Mouse (Mus musculus): ENCODE measurements around the gene Nptx1. TPM values are rescaled to one million over a fixed set of nuclear protein-coding genes. Genes with fewer than 3 reads are reported as not detected.

Nptx1 gene
- total and polyA plus RNA-seq, 3 experiments = 2.2 to 4.9 (median 2.2) TPM

DNA sequence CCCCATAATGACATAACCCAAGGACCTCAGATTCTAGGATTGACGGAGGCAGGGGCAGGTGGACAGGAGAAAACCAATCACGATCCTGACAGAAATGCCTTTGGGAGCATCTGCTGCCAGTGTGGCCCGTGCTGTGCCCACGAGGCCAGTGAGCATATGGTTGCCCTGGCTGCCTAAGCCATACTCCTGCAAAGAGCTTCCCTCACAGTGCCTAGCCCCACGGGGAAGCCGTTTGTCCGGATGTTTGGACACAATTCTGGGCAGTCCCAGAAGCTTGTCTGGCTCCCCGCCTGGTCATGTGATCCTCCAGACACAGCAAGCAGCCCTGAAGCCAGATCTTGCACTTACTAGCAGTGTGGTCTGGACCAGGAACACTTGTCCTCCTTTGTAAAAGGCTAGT, 24.8 kb downstream of the Nptx1 start:
- DNase-seq = no peak

- DNase-seq = no peak
These were observed 25.4 kb downstream of the Nptx1 start for GRCm38 (mm10) chr11:119521920-119522710.

DNA sequence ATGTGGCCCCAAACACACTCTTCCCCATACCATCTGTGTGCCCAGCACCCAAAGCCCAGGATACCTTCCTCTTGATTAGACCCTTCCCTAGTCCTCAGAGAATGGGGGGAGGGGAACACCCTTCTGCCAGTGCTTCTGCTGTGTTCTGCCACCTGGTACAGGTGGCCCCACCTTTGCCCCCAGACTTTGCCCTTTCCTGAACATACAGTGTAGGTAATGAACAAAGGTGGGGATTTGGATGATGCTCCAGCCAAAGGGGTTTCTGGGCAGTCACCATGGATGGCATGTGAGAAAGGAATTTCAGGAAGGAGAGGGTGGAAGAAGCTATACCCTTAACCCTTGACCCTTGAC, 26.9 kb downstream of the Nptx1 start:
- no peak for DNase-seq

- no peak for DNase-seq
These were observed 27.4 kb downstream of the Nptx1 start for GRCm38 (mm10) chr11:119520005-119520712.

DNA sequence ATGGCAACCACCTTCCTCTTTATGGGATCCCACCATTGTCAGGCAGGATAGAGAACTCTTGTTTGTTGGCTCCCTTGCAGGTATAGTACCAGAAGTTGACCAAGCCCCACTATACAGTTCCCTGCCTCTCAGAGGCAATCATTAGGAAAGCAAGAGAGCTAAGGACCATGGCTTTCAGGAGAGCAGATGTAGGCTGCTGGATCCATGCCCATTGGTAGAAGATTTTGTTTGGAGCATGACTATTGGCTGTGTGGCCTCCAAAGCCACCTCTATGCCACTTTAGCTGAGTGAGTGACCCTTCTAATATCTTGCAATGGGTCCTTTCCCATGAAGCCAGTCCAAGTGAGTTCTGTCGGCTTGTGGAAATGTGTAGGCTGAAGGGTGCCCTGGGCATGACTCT, 28.2 kb downstream of the Nptx1 start:
- no peak for DNase-seq

- DNase-seq = peak; percentile 62
These were observed 30.7 kb downstream of the Nptx1 start for GRCm38 (mm10) chr11:119516677-119517361.

DNA sequence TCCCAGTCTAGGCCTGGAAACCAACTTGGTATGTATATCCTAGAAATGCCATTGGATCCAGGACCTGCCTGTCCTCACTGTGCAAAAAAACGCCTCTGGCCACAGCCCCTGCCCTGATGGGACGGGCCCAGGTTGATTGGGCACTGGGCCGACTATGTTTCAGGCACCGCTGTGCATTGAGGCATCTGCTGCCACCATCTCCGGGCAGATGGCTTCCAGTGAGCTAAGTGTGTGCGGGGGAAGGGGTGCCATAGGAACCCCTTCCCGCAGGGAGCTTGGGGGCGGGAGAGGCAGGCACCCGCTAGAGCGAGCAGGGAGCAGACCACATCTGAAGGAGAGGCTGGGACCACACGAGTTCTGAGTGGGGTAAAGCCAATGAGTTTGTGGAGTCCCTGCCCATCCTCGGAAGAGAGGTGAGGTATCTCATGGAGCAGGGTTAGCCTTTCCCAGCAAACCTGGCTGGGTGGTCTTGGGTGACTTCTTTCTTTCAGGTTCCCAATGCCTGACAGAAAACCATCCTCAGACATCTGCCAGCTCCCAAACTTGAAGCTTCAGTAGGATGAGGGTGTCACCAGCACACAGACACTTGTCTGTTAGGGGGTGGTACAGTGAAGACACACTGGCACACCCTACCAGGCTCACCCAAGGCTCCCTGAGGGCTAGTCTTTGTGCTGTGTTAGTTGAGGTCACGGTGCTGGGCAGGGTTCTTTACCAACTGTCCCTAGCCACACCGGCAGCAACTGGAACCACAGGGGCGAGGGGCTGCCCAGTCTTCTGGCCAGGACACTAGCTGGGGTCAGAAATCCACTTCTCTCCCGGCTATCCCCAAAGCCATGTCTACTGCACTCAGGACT, 31.5 kb downstream of the Nptx1 start:
- no peak for DNase-seq

GRCm38 (mm10) chr11:119514967-119515636, 32.5 kb downstream of the Nptx1 start:
- DNase-seq = no peak

- no peak for DNase-seq
These were observed 33.3 kb downstream of the Nptx1 start for GRCm38 (mm10) chr11:119514108-119514860.

DNA sequence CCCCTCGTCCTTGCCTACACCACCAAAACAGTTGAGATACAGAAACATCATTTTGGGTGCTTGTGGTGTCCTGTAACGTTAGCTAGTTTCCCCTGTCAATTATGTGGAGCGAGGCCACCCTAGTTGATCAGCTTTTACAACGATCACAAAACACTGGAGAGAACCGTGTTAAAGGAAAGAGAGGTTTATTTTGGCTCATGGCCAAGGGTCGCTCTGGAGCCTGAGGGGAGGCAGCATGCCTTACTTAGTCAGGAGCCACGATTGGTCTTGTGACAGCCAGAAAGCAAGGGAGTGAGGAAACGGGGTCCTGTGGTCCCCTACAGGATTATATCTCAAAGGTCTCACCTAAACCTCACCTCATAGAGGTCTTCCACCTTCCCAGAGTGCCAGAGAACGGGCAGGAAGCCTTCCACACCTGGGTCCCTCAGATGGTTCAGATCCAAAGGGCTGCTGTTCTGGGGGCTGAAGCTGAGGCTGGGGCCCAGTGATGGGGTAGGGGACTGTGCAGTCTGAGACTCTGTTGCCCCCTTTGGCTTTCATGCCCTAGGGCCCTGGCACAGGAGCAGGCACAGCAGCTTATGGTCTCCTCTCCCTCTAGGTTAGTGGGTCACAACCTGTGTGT, 34.4 kb downstream of the Nptx1 start:
- no peak for DNase-seq

DNA sequence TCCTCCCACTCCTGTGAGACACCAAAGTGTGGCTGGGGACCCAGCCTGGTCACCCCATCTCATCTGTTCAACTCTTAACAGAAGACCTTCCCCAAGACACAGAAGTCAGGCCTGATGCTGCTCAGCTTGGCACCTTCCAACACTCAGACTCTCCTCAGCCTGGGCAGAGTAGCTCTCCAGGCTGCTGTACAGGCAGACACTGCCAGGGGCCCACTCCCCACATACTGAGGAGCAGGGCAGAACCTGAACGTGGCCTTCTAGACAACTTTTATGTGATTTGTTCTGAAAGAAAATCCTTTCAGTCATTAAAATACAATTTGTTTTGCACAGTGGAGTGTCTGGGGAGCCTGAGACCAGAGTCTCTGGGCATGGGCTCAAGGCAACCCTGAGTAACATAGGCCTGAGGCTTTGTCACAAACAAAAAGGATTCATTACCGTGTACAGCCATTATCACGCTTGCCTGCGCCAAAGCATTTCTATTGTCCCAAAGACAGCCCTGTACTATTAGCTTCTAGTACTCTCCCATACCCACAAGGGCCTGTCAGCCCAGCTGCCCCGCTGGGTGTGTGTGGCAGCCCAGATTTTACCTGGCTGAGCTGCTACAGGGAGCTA, 38.3 kb downstream of the Nptx1 start:
- DNase-seq = no peak

- no peak for DNase-seq
These were observed 39.8 kb downstream of the Nptx1 start for GRCm38 (mm10) chr11:119507772-119508171.

GRCm38 (mm10) chr11:119506386-119506785, 41.2 kb downstream of the Nptx1 start:
- no peak for DNase-seq

DNA sequence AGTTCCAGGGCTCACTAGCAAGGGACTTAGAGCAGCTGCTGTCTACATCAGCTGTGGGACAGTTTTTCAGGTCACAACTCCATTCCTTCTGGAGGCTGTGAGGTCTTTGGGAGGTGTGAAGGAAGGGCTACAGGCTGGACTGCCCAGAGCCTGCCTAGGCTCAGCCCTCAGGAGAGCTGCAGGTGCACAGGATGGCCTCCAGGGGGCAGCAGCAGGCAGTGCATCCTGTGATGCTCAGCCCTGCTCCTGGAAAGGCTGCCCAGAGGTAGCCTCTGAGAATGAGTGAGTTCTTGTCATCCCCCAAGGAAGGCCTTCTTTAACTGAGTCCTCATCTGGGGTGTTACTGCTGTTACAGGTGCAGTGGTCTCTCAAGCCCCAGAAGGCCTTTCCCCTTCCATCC, 43.9 kb downstream of the Nptx1 start:
- DNase-seq = peak; percentile 70

- no peak for DNase-seq
These were observed 47.5 kb downstream of the Nptx1 start for GRCm38 (mm10) chr11:119500011-119500410.

- DNase-seq = no peak
These were observed 48.3 kb downstream of the Nptx1 start for GRCm38 (mm10) chr11:119499297-119499696.

DNA sequence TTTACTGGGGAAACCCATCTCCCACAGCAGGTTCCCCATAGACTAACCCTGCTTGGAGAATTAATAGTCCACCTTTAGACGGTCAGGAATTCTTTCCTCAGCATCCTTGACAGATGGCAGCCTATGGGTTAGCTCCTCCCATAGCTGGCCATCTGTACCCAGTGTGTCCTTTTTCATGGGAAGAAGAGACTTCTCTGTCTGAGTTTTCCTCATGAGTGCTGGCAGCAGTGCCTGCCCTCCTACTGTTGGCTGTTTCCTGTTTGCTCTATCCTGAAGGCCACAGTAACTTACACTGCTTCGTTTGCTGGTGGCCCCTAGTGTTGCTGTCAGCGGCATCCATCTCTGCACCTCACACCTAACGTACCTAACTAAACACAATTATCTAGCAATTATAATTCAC, 50.1 kb downstream of the Nptx1 start:
- DNase-seq = no peak

- DNase-seq = no peak
These were observed 51.4 kb downstream of the Nptx1 start for GRCm38 (mm10) chr11:119496147-119496546.

GRCm38 (mm10) chr11:119493516-119493915, 54.0 kb downstream of the Nptx1 start:
- no peak for DNase-seq

GRCm38 (mm10) chr11:119492830-119493229, 54.7 kb downstream of the Nptx1 start:
- DNase-seq = no peak

All from adrenal gland, adult 2 months (tissue).